Mouse (Mus musculus): ENCODE data around the gene Ank2. TPM values are rescaled to one million over a fixed set of nuclear protein-coding genes. Genes with fewer than 3 reads are reported as not detected.

Ank2 gene
- total and polyA plus RNA-seq, 2 experiments from 2014 or later, result 160 to 575 TPM

GRCm38 (mm10) chr3:127170246-127170645, 328.9 kb downstream of the Ank2 start:
- Histone ChIP-seq H3K4me1 (ENCODE audit: insufficient read depth) (no peaks in the 10 kb centered on the region), H3K27ac (ENCODE audit: low read depth, low read length) (no peak overlapping the region), H3K9me3 (ENCODE audit: low read length) (no peaks in the 10 kb centered on the region), H3K9ac (no peak overlapping the region), H3K4me2 (ENCODE audit: low read depth) (no peak overlapping the region), H3K27me3 (ENCODE audit: insufficient read depth, low read length) (no peaks in the 10 kb centered on the region), H3K36me3 (ENCODE audit: insufficient read depth) (no peaks in the 10 kb centered on the region), H3K4me3 (ENCODE audit: low read depth, low read length) (no peak overlapping the region)
- no peak for ATAC-seq
- no peak for TF ChIP-seq CTCF (IDR thresholded peaks at IDR 0.05; ENCODE audit: low read depth)
- WGBS, result 91% methylated on average over 12 of the region's 12 CpGs
- no peak for DNase-seq

GRCm38 (mm10) chr3:127169114-127169513, 330.0 kb downstream of the Ank2 start:
- TF ChIP-seq CTCF (IDR thresholded peaks at IDR 0.05; ENCODE audit: low read depth), result no peak
- Histone ChIP-seq H3K4me1 (ENCODE audit: insufficient read depth) (no peaks in the 10 kb centered on the region), H3K27ac (ENCODE audit: low read depth, low read length) (no peak overlapping the region), H3K4me2 (ENCODE audit: low read depth) (no peak overlapping the region), H3K9me3 (ENCODE audit: low read length) (no peaks in the 10 kb centered on the region), H3K36me3 (ENCODE audit: insufficient read depth) (no peaks in the 10 kb centered on the region), H3K27me3 (ENCODE audit: insufficient read depth, low read length) (no peaks in the 10 kb centered on the region), H3K4me3 (ENCODE audit: low read depth, low read length) (no peak overlapping the region), H3K9ac (no peak overlapping the region)
- WGBS, result 79% methylated on average over 1 of the region's 1 CpGs
- no peak for ATAC-seq
- DNase-seq, result no peak

- H3K9ac ChIP-seq, result no peak overlapping the region
- WGBS, result 51% methylated on average over 3 of the region's 3 CpGs
- no peak overlapping the region for H3K27ac ChIP-seq (ENCODE audit: low read depth, low read length)
- no peak for TF ChIP-seq CTCF (IDR thresholded peaks at IDR 0.05; ENCODE audit: low read depth)
- no peaks in the 10 kb centered on the region for H3K27me3 ChIP-seq (ENCODE audit: insufficient read depth, low read length)
- no peaks in the 10 kb centered on the region for H3K36me3 ChIP-seq (ENCODE audit: insufficient read depth)
- no peak overlapping the region for H3K4me2 ChIP-seq (ENCODE audit: low read depth)
- DNase-seq (no peak), ATAC-seq (no peak)
- H3K4me1 ChIP-seq (ENCODE audit: insufficient read depth), result peaks cover 11% of the 10 kb centered on the region
- no peak overlapping the region for H3K4me3 ChIP-seq (ENCODE audit: low read depth, low read length)
- H3K9me3 ChIP-seq (ENCODE audit: low read length), result no peaks in the 10 kb centered on the region
Measured at GRCm38 (mm10) chr3:127163749-127164148, 335.4 kb downstream of the Ank2 start.

DNA sequence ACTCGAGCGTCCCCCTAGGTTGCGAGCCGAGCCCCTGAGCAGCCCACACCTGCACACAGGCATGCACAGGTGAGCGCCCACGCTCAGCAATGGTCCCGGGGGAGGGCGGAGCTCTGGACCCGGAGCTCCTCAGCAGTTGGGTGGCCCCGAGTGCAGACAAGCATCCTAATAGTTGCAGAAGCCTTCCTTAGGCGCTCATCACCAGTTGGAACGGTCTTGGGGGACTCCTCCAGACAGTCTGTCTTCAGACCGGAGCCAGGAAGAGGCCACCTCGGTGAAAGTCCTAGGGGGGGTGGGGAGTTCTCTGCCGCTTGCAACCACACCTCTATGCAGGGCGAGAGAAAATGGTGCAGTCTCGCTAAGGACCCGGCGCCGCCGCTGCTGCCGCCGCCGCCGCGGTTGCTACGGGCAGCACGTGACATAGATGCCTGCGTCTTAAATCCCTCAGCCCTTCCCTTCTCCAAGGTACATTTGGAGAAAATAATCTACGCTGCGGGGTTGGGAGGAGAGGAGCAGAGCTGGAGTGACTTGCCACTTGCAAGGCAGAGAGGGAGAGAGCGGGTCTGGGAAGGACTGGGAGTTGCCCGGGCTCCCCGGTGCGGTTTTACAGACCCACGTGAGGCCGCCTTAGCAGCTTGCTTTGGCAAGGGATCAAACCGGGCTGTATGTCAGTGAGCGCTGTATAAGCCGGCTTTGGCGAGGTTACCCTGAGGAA, 337.0 kb downstream of the Ank2 start:
- H3K9me3 ChIP-seq (ENCODE audit: low read length), result no peaks in the 10 kb centered on the region
- no peaks in the 10 kb centered on the region for H3K27me3 ChIP-seq (ENCODE audit: insufficient read depth, low read length)
- peak overlapping the region; percentile 99 for H3K4me2 ChIP-seq (ENCODE audit: low read depth)
- ATAC-seq, result peak; percentile 93
- H3K4me3 ChIP-seq (ENCODE audit: low read depth, low read length), result peak overlapping the region; percentile 57
- 2% methylated on average over 41 of the region's 41 CpGs for WGBS
- peak overlapping the region; percentile 73 for H3K27ac ChIP-seq (ENCODE audit: low read depth, low read length)
- peak; percentile 83 for DNase-seq
- no peak for TF ChIP-seq CTCF (IDR thresholded peaks at IDR 0.05; ENCODE audit: low read depth)
- no peaks in the 10 kb centered on the region for H3K36me3 ChIP-seq (ENCODE audit: insufficient read depth)
- peaks cover 14% of the 10 kb centered on the region for H3K4me1 ChIP-seq (ENCODE audit: insufficient read depth)
- peak overlapping the region; percentile 62 for H3K9ac ChIP-seq

- peak overlapping the region; percentile 62 for H3K9ac ChIP-seq
- H3K27ac ChIP-seq (ENCODE audit: low read depth, low read length), result peak overlapping the region; percentile 73
- H3K9me3 ChIP-seq (ENCODE audit: low read length), result no peaks in the 10 kb centered on the region
- DNase-seq, result peak; percentile 42
- 11% methylated on average over 23 of the region's 23 CpGs for WGBS
- H3K27me3 ChIP-seq (ENCODE audit: insufficient read depth, low read length), result no peaks in the 10 kb centered on the region
- H3K4me1 ChIP-seq (ENCODE audit: insufficient read depth), result peaks cover 14% of the 10 kb centered on the region
- peak overlapping the region; percentile 57 for H3K4me3 ChIP-seq (ENCODE audit: low read depth, low read length)
- peak overlapping the region; percentile 99 for H3K4me2 ChIP-seq (ENCODE audit: low read depth)
- no peaks in the 10 kb centered on the region for H3K36me3 ChIP-seq (ENCODE audit: insufficient read depth)
- no peak for ATAC-seq
- TF ChIP-seq CTCF (IDR thresholded peaks at IDR 0.05; ENCODE audit: low read depth), result no peak
Measured at GRCm38 (mm10) chr3:127161085-127161837, 337.9 kb downstream of the Ank2 start.

DNA sequence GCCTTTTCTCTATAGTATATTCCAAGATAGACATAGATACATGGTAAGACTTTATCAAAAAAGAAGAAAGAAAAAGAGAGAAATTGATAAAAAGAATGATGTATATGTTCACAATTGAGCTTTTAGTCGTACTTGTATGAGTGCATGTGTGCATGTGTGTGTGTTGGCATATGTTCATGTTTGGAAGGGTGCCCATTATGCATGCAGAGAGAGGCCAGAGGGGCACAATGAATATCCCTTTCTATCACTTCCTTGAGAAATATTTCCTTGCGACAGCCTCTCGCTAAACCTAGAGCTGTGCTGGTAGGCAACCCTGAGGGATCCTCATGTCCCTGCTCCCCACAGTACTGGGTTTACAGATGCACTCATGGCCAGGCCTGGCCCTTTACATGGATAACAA, 341.4 kb downstream of the Ank2 start:
- ATAC-seq, result no peak
- 75% methylated on average over 3 of the region's 3 CpGs for WGBS
- H3K36me3 ChIP-seq (ENCODE audit: insufficient read depth), result no peaks in the 10 kb centered on the region

DNA sequence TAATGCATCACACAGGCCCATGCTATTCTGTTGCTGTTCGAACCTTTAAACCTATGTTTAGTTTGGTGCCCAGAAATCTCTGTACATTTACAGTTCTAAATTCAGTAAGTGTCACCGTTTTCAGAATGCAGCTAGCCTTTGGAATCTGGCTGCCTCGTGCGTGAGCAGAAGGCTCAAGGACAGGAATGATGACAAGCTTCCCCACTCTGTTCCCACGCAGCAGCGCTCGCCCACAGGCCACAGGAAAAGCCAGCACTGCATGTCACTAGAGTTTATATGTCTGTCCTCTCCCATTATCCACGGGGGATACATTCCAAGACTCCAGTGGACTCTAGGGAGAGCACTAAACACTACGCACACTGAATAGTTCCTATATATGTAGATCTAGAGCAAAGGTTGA, 343.1 kb downstream of the Ank2 start:
- Histone ChIP-seq H3K36me3 (ENCODE audit: insufficient read depth) (no peaks in the 10 kb centered on the region), H3K27me3 (ENCODE audit: insufficient read depth, low read length) (no peaks in the 10 kb centered on the region), H3K9me3 (ENCODE audit: low read length) (no peaks in the 10 kb centered on the region), H3K27ac (ENCODE audit: low read depth, low read length) (no peak overlapping the region), H3K4me3 (ENCODE audit: low read depth, low read length) (no peak overlapping the region), H3K9ac (no peak overlapping the region), H3K4me1 (ENCODE audit: insufficient read depth) (peaks cover 6% of the 10 kb centered on the region; the same call in 1 of the 2 replicates), H3K4me2 (ENCODE audit: low read depth) (no peak overlapping the region)
- ATAC-seq (peak; percentile 53), DNase-seq (no peak)
- 79% methylated on average over 9 of the region's 9 CpGs for WGBS
- no peak for TF ChIP-seq CTCF (IDR thresholded peaks at IDR 0.05; ENCODE audit: low read depth)

More for the DNA sequence above, 341.4 kb downstream of the Ank2 start:
- H3K9me3 ChIP-seq (ENCODE audit: low read length), result no peaks in the 10 kb centered on the region
- no peak overlapping the region for H3K9ac ChIP-seq
- H3K27me3 ChIP-seq (ENCODE audit: insufficient read depth, low read length), result no peaks in the 10 kb centered on the region
- H3K4me1 ChIP-seq (ENCODE audit: insufficient read depth), result peaks cover 14% of the 10 kb centered on the region
- H3K4me3 ChIP-seq (ENCODE audit: low read depth, low read length), result no peak overlapping the region
- H3K4me2 ChIP-seq (ENCODE audit: low read depth), result no peak overlapping the region
- no peak for TF ChIP-seq CTCF (IDR thresholded peaks at IDR 0.05; ENCODE audit: low read depth)
- DNase-seq, result no peak
- no peak overlapping the region for H3K27ac ChIP-seq (ENCODE audit: low read depth, low read length)

Measured in forebrain, postnatal 0 days (tissue).